Mouse (Mus musculus) heart, adult 2 months (tissue): Measurements from ENCODE around the gene Brpf3. TPM values are rescaled to one million over a fixed set of nuclear protein-coding genes. Genes with fewer than 3 reads are reported as not detected.
A peak's percentile ranks its signal among the peaks of the same experiment; 100 is the strongest.
"Not testable (repeated sequence)": the region's sequence is repeated elsewhere in the genome, so short reads cannot be mapped to it uniquely, and the experiment has no call there.

Experiments
- DNase-seq, 2 experiments: peaks; one replicate each; pipeline ENCODE4 v3.0.0; 2021
- H3K27ac ChIP-seq: fragments of 200-600 bp; 2 replicates; pipeline ENCODE4 v1.8.1; 2022
- H3K27me3 ChIP-seq: fragments of 200-500 bp; 2 replicates; pipeline ENCODE4 v1.6.1; 2012; ENCODE audit warnings: mild to moderate bottlenecking, low read length, inconsistent platforms, mixed read lengths; ENCODE audit not compliant: control insufficient read depth, insufficient read depth
- H3K36me3 ChIP-seq: fragments of 200-500 bp; 2 replicates; pipeline ENCODE4 v1.6.1; 2012; ENCODE audit warnings: low read length, inconsistent platforms; ENCODE audit not compliant: control insufficient read depth, insufficient read depth
- H3K4me1 ChIP-seq: fragments of 200-500 bp; 2 replicates; pipeline ENCODE4 v1.6.1; 2011; ENCODE audit warnings: low read length; ENCODE audit not compliant: control insufficient read depth, insufficient read depth
- H3K4me3 ChIP-seq: fragments of 200-600 bp; 2 replicates; pipeline ENCODE4 v1.8.1; 2022
- H3K79me2 ChIP-seq: fragments of 200-500 bp; replicated peaks from 2 replicates; pipeline ENCODE4 v1.6.1; 2012; ENCODE audit warnings: mild to moderate bottlenecking, inconsistent platforms, low read length, moderate library complexity, mixed read lengths; ENCODE audit not compliant: control insufficient read depth, insufficient read depth
- H3K9ac ChIP-seq: fragments of 200-500 bp; 2 replicates; pipeline ENCODE4 v1.6.1; 2012; ENCODE audit warnings: low read depth, mild to moderate bottlenecking, control low read depth, inconsistent platforms, low read length, mixed read lengths
- CTCF ChIP-seq: fragments of 200-600 bp; IDR thresholded peaks from 2 replicates; pipeline ENCODE4 v1.8.1; 2022; ENCODE audit warnings: antibody characterized with exemption, mild to moderate bottlenecking, moderate library complexity
- EP300 ChIP-seq: fragments of 200-500 bp; IDR thresholded peaks from 2 replicates; pipeline ENCODE4 v1.6.1; 2011; ENCODE audit warnings: low read depth, low read length, control low read depth; ENCODE audit not compliant: insufficient read depth
- POLR2A ChIP-seq: fragments of 200-500 bp; IDR thresholded peaks from 2 replicates; pipeline ENCODE4 v1.6.1; 2011; ENCODE audit warnings: mild to moderate bottlenecking, low read depth, low read length, control low read depth; ENCODE audit not compliant: insufficient read depth
- WGBS: fragments of 180-500 bp; shearing (Covaris S2); methylation state at CpG from one replicate; pipeline ENCODE4 v1.1.7; 2018; 5-methylcytosine and 5-hydroxymethylcytosine counted together
- intact Hi-C: fragments of 180-260 bp; cut with DNase I; formaldehyde crosslinking; loops from one replicate; pipeline ENCODE4 v1.15.1; 2025
- polyA plus RNA-seq: library from polyadenylated mRNA; depleted of rRNA; stranded (reverse); fragments of >200 nt; gene quantifications from 2 replicates; pipeline ENCODE4 v1.2.3, GENCODE M21; 2012
- total RNA-seq, 2 experiments: library from RNA; stranded (reverse); gene quantifications; 2 replicates each; pipeline ENCODE4 v1.2.3; 2021

Brpf3 gene
- total and polyA plus RNA-seq, 3 experiments = 12.0 to 15.8 (median 14.2) TPM

DNA sequence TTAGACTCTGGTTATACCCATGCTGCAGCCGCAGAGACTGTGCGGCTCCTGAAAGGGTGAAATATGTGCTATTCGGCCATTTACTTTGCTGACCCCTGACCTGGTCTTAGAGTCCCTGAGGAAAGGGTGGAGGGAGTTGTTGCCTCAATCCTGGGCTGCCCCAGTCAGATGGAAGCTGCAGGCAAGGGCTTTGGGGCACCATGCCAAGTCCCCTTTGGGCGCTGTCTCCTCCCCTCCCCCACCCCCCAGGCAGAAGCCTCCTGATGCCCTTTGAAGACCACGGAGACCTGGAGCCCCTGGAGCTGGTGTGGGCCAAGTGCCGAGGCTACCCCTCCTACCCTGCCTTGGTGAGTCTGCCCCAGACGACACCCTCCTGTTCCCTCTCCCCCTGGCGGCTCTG is 30.2 kb downstream of the Brpf3 start:
- Histone ChIP-seq H3K36me3 (no peaks in the 10 kb centered on the region), H3K27ac (no peak overlapping the region), H3K27me3 (no peaks in the 10 kb centered on the region), H3K9ac (no peak overlapping the region), H3K4me1 (no peaks in the 10 kb centered on the region), H3K4me3 (no peak overlapping the region), H3K79me2 (no peaks in the 10 kb centered on the region)
- no peak for DNase-seq
- 75% methylated on average over 8 of the region's 8 CpGs for WGBS
- intact Hi-C loops = no loop called here
- no peak for TF ChIP-seq EP300
- TF ChIP-seq POLR2A = no peak
- TF ChIP-seq CTCF = no peak

DNA sequence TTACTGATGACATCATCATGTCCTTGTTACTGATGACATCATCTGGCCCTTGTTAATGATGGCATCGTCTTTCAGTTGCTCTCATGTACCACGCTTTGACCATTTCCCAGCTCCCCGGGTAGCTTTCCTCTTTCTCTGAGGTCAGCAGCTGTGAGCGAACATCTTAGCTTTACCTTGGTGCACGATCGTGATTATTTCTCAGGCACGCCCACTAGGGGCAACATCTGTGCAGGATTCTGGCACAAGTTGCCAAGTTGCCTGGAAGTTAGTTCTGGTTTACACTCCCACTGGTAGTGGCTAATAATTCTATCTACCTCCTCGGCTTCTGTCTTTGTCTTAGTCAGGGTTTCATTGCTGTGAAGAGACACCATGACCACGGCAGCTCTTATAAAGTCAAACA is 31.1 kb downstream of the Brpf3 start:
- no peaks in the 10 kb centered on the region for H3K4me1 ChIP-seq
- intact Hi-C loops = no loop called here
- no peaks in the 10 kb centered on the region for H3K27me3 ChIP-seq
- no peaks in the 10 kb centered on the region for H3K79me2 ChIP-seq
- 82% methylated on average over 9 of the region's 9 CpGs for WGBS
- H3K4me3 ChIP-seq = no peak overlapping the region
- no peak overlapping the region for H3K27ac ChIP-seq
- TF ChIP-seq CTCF = no peak
- TF ChIP-seq EP300 = no peak
- TF ChIP-seq POLR2A = no peak
- H3K36me3 ChIP-seq = no peaks in the 10 kb centered on the region
- H3K9ac ChIP-seq = no peak overlapping the region
- no peak for DNase-seq

DNA sequence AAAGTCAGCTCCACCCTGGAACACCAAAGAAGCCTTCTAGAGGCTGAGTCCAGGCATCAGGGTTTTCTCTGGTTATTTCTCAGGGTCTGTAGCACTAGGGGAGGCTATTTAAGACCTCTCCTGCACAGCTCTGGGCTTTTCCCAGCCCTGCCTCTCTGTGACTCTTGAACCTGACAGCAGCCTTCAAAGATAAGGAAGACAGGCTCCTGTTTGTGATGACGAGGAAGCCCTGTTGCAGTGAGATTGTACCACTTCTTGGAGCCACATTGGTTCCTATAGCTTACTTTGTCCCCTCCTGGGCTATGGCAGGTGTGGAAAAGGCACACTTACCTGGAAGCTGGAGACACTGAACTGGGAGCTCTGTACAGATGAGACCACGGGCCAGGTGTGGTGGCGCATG is 32.0 kb downstream of the Brpf3 start:
- Histone ChIP-seq H3K4me1 (no peaks in the 10 kb centered on the region), H3K36me3 (no peaks in the 10 kb centered on the region), H3K9ac (no peak overlapping the region), H3K4me3 (no peak overlapping the region), H3K27me3 (no peaks in the 10 kb centered on the region), H3K79me2 (no peaks in the 10 kb centered on the region), H3K27ac (no peak overlapping the region)
- TF ChIP-seq POLR2A (no peak), CTCF (no peak), EP300 (no peak)
- 81% methylated on average over 3 of the region's 3 CpGs for WGBS
- intact Hi-C loops = no loop called here
- DNase-seq = no peak

DNA sequence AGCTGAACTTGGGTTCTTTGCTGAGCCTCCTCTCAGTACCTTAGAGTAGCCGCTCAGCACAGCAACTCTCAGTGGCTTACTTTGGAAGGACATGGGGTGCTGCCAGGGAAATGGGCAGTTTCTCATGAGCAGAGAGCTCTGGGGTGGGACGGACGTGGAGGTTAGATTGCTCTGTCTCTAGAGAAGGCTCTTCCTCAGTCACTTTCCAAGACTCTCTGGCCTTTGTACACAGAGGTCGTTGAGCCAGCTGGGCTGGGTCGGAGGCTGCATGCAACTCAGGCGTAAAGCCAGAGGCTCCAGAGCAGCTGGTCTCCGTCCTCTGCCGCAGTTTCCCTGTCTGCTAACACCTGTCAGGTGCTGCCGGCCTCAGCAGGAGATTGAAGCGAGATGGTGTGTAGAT is 33.8 kb downstream of the Brpf3 start:
- no peak overlapping the region for H3K4me3 ChIP-seq
- H3K36me3 ChIP-seq = no peaks in the 10 kb centered on the region
- no peak overlapping the region for H3K9ac ChIP-seq
- no peak overlapping the region for H3K27ac ChIP-seq
- TF ChIP-seq POLR2A = no peak
- TF ChIP-seq CTCF = 0 out of 2 replicates have a peak, but pooled peaks have one; percentile 14
- intact Hi-C loops = no loop called here
- peak; percentile 34 to 39 for DNase-seq
- no peaks in the 10 kb centered on the region for H3K79me2 ChIP-seq
- no peaks in the 10 kb centered on the region for H3K27me3 ChIP-seq
- WGBS = 66% methylated on average over 10 of the region's 10 CpGs
- H3K4me1 ChIP-seq = no peaks in the 10 kb centered on the region

DNA sequence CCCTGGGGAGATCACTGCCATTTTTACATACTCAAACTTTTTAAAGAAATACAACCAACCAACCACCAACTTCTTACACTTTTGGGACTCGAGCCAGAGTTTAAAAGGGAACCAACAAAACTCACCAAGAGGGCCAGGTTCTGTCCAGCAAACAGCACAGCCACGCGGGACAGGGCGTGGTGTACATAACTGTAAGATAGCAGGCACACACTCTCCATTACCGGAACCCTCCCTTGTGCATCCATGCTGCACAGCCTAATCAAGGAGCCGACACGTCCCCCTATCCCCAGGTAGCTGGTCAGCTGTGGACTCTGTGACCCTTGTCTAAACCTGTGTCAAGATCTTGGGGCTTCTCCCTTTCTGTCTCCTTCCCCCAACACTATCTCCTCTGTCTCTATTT is 37.0 kb downstream of the Brpf3 start:
- H3K36me3 ChIP-seq = no peaks in the 10 kb centered on the region
- H3K27ac ChIP-seq = no peak overlapping the region
- no peaks in the 10 kb centered on the region for H3K27me3 ChIP-seq
- intact Hi-C loops = no loop called here
- no peak overlapping the region for H3K9ac ChIP-seq
- no peak overlapping the region for H3K4me3 ChIP-seq
- WGBS = 85% methylated on average over 7 of the region's 7 CpGs
- H3K79me2 ChIP-seq = no peaks in the 10 kb centered on the region
- no peak for TF ChIP-seq POLR2A
- TF ChIP-seq CTCF = no peak
- no peak for TF ChIP-seq EP300
- no peaks in the 10 kb centered on the region for H3K4me1 ChIP-seq
- DNase-seq = no peak

DNA sequence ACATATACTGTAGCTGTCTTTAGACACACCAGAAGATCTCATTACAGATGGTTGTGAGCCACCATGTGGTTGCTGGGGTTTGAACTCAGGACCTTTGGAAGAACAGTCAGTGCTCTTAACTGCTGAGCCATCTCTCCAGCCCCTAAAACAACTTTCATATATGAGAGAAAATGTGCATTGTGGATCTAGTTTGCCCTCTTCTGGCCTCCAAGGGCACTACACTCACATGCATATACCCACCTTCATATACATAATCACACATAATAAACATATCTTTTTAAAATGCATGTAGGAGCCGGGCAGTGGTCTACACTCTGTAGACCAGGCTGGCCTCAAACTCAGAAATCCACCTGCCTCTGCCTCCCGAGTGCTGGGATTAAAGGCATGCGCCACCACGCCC is 41.1 kb downstream of the Brpf3 start:
- H3K4me1 ChIP-seq, H3K36me3 ChIP-seq, DNase-seq, H3K9ac ChIP-seq, H3K4me3 ChIP-seq, H3K79me2 ChIP-seq, intact Hi-C loops, H3K27me3 ChIP-seq, H3K27ac ChIP-seq: not testable (repeated sequence)
- 0 out of 2 replicates have a peak, but pooled peaks have one; percentile 11 for TF ChIP-seq CTCF
- WGBS = 98% methylated on average over 4 of the region's 4 CpGs
